Mouse (Mus musculus) embryo, embryonic 10.5 days (tissue): ENCODE data around the gene Cfap61.

ENCODE experiments used
- DNase-seq: peaks from one replicate; pipeline ENCODE4 v3.0.0-alpha.2; 2015; ENCODE audit warnings: low spot score

Cfap61 gene

DNA sequence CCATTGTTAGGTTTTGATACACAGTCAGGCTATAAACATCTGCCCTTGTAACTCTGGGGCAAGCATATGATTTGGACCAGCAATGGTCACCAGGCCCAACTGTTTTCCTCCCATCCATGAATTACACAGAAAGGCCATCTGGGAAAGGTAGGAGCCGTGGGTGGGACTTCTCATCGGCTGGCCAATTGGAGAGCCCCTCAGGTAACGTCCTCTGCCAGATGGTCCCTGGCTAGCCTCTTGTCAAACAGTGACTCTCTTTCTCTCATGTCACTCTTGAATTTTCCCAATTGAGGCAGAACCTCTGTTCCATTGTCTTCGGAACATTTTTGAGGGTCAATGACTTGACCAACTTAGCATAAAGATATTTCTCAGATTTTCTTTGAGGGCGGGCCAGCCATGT, 213.2 kb downstream of the Cfap61 start:
- no peak for DNase-seq

DNA sequence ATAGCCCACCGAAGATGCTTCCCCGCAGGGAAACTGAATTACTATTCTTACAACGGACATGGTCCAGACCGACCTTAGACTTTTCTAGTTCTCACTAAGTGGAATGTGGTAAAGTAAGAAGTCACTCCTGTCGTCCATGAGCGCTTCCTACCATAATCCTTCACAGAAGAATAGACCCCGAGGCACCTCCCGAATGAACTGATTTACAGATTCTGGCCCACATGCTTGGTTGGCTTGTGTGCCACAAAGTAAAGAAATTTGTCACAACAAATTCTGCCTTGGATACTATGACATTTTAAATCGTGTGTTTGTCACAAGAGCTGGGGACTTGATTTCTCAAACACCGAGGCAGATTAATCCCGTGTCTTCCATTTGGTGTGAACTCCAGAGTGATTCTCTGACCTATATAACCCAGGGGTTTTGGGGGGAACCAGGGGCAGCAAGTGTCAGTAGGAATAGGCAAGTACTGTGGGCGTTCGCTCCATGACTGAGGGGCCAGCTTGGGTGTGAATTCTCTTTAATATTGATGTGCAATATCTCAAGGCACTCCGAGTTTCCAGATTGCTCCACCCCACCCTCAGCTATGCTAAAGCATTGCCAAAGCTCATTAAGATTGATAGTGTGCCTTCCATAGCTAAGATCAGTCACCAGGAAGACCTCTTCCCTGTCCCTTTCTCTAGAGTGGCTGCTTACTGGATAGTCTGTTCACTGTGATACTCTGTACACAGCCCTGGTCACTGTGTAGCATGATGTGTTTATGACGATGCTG, 214.8 kb downstream of the Cfap61 start:
- DNase-seq, result no peak

DNA sequence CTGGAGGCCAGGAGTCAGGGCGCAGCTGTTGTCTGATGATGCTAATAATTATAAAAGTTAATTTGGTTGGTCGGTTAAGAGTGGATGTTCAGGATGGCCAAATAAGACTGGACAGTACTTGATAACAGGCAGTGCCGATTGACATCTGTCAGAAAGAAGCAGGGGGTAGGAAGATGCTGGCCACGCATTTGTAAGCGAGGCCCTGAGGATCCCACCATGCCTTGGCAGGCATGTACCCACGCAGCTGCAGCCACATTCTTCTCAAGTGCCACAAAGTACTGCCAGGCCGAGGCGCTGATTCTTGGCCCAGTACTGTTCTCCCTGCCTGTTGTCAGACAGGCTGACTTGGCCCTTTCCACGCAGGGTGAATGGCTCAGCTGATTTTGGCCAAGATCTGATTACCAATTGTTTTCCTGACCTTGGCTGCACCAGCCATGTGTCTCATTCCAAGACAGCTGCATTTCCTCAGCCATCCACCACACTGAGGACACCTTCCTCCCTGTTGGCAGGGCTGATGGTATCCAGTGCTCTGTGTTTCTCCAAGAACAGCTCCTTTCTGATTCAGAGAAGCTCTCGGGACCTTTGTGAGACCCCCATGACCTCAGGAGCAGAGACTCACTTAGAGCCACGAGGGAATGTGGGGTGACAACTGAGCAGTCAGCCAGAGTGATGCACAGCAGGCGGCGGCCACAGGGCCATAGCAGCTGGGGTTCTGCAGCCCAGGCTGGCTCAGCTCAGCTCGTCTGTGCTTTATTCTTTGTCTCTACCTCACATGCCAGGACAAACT, 233.6 kb downstream of the Cfap61 start:
- DNase-seq, result peak; percentile 22

DNA sequence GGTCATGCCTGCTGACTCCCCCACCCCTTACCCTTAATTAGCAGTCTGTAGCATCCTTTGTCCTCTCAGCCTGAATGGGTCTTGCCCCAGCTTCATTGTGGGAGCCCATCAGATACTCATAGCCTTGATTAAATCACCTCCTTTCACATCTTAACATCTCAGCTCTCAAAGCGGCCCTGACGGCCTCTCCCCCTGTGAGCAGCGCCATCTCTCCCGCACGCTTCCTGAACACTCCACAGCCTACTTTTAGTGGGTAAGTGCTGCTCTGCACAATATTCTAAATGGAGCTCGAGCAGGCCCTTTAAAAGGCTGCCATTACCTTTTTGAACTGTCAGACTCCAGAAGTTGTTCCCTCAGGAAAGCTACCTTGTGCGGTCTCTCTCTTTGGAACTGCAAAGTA, 234.9 kb downstream of the Cfap61 start:
- peak; percentile 34 for DNase-seq

DNA sequence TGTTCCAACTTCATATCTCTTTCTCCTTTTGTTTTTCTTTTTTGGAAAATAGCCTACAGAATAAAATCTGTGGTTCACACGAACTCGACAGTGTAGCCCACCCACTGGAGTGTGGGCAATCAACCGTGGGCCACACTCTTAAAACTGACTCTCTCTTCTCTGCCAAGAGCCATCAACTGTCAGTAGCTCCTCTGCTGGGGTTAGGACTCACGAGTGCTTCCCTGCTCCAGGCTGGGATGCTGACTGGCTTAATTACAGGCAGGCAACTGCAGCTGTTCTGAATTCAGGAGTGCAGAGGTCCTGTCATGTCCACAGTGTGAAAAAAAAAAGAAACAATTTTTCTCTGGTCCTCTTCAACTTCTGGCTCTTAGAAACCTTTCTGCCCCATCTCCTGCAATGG, 237.5 kb downstream of the Cfap61 start:
- DNase-seq, result no peak

DNA sequence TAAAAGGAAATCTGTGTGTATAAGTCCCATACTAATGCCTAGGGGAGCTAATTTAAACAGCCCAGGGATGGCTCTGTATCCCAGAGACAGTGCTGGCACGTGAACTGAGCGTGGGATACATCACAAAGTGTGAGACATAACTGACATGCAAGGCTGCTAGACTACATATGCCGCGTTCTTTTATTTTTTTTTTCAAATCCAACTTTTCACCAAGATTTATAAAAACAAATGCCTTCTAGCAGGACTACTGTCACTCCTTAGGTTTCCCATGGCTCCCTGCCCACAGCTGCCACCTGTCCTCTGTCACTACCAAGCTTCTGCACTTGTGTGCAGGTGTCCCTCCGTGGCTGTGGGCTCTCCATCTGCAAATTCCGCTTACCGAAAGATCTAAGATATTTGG, 239.6 kb downstream of the Cfap61 start:
- DNase-seq, result no peak

DNA sequence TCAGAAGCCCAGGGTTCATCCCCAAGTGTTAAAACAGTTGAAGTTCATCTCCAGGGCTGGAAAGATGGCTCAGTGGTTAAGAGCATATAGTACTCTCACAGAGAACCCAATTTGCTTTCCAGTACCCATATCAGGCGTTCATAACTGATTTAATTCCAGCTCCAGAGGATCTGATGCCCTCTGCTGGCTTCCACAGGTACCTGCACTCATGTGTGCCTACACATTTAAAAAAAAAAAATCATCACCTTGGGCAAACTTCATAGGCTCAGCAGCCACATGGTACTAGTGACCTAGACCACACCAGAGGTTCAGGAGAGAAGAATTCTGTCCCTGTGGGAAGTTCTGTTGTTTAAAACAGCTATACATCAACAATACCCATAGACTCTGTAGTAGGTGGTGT, 244.1 kb downstream of the Cfap61 start:
- DNase-seq, result no peak

DNA sequence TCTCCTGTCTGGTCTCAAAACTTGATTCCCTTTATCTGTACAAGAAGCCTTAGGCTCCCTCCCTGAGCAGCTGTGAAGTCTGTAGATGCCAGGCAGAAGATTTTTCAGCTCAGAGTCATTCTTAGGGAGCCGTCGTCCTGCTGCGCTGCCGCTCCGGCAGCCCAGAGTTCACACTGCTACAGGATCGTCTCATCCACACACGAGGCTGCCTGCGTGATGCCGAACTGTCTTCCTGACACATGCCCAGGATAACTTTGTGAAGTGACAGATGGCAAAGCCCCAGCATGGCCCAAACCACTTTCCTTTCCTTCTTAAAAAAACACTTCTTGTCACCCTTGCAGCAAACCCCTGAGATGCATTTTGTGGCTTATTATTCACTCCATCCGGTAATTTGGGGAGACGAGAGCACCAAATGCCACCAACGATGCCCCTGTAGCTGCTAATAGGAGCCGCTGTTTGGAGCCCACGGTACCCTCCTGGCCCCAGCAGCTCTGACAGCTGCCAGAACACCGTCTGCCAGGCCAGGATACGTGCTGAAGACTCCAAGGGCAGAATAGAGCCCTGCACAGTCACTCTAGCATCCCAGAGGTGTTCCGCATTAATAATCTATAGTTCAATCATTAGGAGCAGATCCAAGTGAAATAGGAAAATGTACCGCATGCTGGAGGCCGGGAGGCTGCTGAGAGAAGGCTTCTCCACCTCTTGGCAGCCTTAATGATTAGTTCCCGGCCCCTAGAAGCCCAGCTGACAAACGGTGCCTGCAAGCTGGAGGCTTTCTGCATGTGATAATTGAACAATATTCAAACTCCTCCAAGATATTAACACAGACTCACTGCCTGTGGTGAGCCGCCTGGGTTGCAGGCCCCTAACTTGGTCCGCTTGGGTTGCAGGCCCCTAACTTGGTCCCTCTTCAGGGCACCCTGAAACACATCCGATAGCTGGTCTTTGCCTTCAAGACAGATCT, 249.5 kb downstream of the Cfap61 start:
- DNase-seq, result no peak

DNA sequence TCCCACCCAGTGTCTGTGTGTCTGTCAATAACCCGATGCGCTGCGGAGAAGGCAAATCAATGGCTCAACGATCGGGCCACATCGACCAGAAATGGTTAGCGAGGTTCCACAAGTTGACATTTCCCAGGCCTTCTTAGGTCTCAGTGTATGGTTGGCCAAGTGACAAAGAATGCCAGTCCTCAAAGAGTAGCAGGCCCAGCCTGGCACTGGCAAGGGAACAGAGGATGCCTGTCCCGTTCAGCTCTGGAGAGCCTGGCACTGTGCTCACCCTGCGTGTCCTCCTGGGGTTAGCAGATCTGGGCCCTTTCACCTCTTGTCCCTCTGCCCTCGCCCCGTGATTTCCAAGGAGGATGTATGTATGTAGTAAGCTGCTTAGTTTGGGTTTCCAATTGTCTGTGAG, 261.5 kb downstream of the Cfap61 start:
- no peak for DNase-seq

DNA sequence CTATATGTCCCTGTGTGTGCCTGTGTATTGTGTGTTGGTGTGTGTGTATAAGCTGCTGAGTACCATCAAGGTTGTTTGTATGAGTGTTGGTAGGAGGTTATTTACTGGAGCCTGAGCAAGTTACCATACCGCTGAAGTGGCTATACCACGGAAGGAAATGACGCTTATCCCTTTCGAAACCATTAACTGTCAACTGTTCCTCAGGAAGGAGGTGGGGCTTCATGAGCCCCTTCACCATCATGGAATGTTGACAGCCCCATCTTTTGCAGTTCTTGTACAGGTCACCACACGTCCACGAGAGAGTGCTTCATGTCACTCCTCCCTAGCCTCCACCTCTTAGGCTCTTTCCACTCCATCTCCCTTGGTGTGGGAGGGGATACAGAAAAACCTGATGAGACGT, 263.4 kb downstream of the Cfap61 start:
- no peak for DNase-seq

DNA sequence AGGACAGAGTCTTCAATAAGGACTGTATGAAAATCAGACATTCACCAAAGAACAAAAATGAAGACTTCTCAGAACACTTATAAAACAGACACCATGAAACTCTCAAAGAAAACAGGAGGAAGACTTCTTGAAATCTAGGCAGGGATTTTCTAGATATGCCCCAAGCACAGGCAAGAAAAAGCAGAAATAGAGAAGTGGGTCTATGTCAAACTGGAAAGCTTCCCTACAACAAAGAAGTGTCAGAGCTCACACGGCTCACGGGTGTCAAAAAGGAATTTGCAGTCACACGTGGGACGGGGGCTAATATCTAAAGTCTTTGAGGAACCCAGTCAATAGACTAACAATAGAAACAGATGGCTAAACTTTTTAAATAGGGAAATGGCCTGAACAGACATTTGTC, 276.4 kb downstream of the Cfap61 start:
- DNase-seq, result no peak

DNA sequence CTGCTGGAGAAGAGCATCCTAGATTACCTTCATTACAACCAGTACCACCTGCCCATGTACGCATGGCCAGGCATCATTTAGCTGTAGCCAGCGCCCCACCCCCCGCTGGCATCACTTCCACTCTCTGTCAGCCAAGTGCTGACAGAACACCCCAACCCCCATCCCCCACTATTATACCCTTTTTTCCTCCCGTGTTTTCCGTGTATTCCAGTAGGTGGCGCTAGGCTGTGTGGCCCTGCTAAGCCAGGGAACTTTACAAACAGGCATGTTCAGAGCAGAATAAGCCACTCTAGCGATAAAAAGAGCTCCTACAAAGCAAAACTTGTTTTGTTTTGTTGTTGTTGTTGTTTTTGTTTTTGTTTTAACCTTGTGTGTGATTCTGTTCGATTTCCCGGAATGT, 280.1 kb downstream of the Cfap61 start:
- DNase-seq, result peak; percentile 83

DNA sequence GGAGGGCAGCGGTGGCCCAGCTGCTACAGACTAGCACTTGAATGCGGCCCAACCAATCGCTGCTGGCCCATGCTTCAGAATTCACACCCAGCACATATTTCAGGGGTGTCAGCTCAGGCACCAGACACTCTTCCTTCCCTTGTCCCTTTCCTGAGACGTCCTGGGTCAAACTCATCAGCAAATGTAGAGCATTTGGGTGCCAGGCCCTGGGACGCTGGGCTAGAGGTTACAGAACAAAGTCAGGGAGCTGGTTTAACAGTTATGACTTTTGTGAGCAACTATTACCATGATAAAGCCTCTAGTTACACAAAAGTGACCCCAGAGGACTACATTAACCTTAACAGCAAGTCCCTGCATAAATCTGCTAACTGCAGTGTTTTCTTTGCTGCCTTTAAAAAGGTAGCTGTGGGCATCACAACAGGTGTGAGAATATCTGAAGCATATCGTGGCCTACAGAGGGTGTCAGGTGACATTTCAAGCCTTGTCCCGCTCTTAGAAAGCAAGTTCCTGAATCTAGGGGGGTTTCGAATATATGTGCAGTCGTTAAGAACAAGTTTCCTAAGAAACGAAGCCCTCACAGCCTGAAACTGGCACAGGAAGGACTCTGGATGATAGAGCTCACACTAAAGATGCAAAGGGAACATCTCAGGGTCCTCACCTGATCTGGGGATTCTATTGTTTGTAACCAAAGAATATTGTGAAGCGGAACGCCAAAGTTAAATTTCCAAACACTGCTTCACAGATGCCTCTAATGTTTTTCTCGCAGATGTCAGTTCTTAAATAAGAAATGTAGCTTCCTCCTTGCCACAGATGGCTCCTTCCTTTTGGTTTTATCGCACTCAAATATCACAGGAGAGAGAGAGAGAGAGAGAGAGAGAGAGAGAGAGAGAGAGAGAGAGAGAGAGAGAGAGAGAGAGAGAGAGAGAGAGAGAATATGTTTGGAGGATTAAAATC, 281.8 kb downstream of the Cfap61 start:
- DNase-seq, result peak; percentile 36

DNA sequence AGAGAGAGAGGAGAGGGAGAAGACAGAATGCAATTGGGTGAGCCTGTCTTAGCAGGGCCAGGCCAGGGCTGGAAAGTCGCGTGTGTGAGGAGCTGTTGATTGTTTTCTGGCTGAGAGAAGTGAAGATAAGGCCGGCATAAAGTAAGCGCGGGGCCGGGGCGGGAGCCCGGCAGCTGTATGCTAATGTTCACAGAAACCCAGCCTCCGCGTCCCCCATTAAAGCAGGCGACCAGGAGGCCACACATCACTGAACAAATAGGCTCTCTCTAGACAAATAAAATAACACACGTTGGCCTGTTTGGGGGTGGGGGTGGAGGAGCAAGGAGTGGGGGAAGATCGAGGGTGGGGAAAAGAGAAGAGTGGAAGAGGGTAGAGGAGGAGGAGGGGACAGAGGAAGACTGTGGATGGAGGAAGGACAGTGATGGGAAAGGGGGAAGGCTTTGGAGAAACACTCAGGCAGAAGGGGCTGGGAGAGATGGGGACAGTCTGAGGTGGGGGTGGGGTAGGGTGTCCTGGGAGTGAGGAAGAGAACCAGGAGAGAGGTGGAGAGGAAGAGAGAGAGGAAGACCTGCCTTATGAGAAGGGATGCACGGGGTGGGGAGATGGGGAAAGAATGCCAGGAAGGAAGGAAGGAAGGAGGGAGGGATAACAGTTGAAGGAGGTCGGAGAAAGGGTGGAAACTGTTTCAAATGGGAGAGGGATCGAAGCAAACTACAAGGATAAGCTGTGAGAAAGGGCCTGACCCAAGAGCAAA, 282.8 kb downstream of the Cfap61 start:
- DNase-seq, result peak; percentile 77

DNA sequence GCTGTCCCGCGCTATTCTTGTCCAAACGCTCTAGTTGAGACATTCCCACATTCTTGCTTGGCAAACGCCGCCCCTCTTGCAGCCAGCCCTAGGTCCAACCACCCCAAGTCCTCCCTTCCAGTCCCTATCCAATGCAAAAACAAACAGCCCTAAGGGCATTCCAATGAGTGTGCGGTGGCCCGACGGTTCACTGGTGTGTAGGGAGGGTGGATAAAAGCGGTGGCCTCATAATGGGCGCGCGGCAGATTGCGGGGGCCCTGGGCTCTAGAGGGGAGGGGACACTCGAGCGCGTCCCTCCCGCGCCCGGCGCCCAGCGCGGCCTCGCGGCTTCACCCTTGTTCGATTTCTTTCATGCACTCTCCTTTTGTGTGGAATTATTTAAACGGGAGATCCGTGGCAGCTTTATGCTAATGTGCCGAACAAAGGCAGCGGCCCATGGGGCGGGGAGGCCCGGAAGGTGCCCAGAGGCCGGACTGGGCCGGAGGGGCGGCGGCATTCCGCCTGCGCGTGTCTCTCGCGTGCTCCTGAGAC, 283.6 kb downstream of the Cfap61 start:
- peak; percentile 77 for DNase-seq

DNA sequence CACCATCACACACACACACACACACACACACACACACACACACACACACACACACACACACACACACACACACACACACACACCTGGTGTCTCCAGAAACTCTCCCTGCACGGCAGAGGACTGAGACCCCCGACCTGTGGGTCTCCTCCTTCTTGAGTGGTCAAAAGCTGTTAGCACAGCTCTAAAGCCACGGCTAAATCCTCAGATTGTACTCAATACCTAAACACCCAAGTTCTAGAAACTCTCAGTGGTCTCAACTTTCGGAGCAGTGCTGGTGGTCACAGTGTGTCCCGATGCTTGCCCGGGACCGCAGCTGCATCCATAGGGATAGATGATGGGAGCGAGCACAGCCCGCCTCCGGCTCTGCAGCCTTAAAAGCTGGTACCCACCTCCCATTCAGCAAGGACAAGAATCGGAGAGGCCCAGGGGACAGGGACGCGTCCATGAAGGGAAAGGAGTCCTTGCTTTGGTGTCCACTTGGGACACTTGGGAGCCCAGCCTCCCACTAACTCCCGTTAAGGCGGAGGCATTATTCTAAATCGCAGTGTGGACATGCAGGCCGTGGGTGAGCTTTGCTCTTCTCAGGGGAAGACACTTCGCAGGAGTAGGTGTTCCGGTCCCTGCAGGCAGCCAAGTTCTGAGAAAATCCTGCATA, 284.4 kb downstream of the Cfap61 start:
- DNase-seq, result peak; percentile 60

DNA sequence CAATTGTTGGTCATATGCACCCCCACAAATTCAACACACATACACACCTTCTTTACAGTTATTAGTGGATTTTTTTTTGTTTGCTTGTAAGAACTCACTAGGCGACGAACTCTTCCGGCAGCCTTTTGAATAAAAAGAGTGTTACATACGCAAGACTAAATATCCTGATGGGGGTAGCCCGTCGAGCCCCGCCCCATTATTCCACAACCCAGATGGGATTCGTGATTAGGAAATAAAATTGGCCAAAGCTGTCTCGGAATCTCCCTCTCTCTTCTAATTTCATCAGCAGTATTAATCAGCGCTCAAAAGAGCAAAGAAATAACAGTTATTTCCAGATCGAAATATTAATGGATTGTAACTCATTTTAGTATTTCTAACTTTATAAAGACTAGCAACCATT, 285.2 kb downstream of the Cfap61 start:
- DNase-seq, result peak; percentile 40

DNA sequence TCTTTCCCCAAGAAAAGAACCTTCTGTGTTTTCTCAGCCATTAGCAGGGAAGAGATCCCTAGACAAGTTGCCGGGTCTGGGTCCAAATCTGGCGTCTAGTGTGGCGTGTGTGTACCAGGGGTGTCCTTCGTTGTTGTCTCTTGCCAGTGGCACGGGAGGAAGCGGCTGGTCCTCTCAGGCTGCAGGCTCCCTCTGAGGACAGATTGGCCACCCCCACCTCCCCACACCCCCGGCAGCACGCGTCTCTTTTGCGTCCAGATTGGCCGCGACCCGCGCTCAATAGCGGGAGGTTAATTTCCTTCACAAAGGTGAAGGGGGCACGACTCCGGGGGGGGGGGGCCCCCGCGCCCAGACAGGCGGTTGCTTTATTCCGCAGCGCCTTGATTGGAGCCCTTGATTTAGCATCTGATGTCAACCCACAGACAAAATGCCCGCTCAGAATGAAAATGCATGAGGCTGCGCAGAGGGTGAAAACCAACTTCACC, 286.0 kb downstream of the Cfap61 start:
- peak; percentile 75 for DNase-seq
